11 mouse cellular contexts compared by ENCODE assay signal in the genomic region with DNA sequence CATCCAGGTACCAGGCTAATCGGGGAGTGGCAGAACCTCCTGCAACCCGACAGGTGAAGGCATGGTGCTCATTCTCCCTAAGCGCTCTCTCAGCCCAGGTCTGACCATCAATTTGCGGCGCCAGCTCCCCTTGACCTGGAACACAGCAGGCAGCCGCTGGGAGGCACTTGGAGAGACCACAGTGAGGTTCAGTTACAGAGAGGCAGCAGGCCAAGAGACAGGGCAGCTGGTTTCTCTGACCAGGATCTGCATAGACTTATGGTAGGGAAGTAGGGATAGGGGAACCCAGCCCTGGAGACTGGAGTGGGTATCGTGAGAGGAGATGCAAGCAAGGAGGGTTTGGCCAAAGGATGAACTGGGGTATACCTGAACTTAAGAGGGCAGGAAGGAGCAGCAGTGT. TPM values are rescaled to one million over a fixed set of nuclear protein-coding genes. Genes with fewer than 3 reads are reported as not detected.
DNase-seq lines count a peak whose midpoint lies in the region; ATAC-seq and TF ChIP-seq lines count a peak whose summit lies in the region.
"Had no signal": no experiment of that assay in that cellular context is flagged by ENCODE, and none has a peak within 500 bp of the region (broad histone marks: within the 10 kb centered on the region; RNA-seq: fewer than 3 reads in every experiment).

No protein-coding gene starts in this region.

- no peak for ATAC-seq in embryonic facial prominence, embryonic 12.5 days (ENCODE audit: insufficient number of reproducible peaks, insufficient read depth, low FRiP score, low TSS enrichment)
- no peak for ATAC-seq in hindbrain, postnatal 0 days
- ATAC-seq in midbrain, embryonic 16.5 days = no peak
- ATAC-seq in megakaryocyte progenitor cell, adult 5-6 weeks (replicated peaks; ENCODE audit: poor library complexity) = no peak

- H3K4me3 ChIP-seq in kidney, adult 2 months (ENCODE audit: insufficient read depth, low read depth, low read length) = peak overlapping the region; percentile 66
- H3K4me3 ChIP-seq in embryonic facial prominence, embryonic 12.5 days = peak overlapping the region; percentile 0; the same call in 1 of the 2 replicates
- H3K4me3 ChIP-seq in hindbrain, postnatal 0 days (ENCODE audit: low read length) = peak overlapping the region; percentile 59
- H3K4me3 ChIP-seq in midbrain, embryonic 16.5 days (ENCODE audit: low read depth, low read length) = peak overlapping the region; percentile 69

- H3K27me3 ChIP-seq in kidney, adult 2 months (replicated peaks; ENCODE audit: control insufficient read depth, insufficient read depth, low read length) = no peaks in the 10 kb centered on the region
- peaks cover 12% of the 10 kb centered on the region for H3K27me3 ChIP-seq in embryonic facial prominence, embryonic 12.5 days
- H3K27me3 ChIP-seq in hindbrain, postnatal 0 days (ENCODE audit: insufficient read depth, low read length) = no peaks in the 10 kb centered on the region
- H3K27me3 ChIP-seq in midbrain, embryonic 16.5 days (ENCODE audit: control insufficient read depth, insufficient read depth, low read depth, low read length) = peaks cover 2% of the 10 kb centered on the region; the same call in 1 of the 2 replicates

- TF ChIP-seq POLR2A in kidney, adult 2 months (IDR thresholded peaks at IDR 0.05; ENCODE audit: low read depth, low read length) = no peak

- H3K9me3 ChIP-seq in embryonic facial prominence, embryonic 12.5 days = no peaks in the 10 kb centered on the region
- H3K9me3 ChIP-seq in hindbrain, postnatal 0 days (ENCODE audit: low read length) = no peaks in the 10 kb centered on the region
- no peaks in the 10 kb centered on the region for H3K9me3 ChIP-seq in midbrain, embryonic 16.5 days (replicated peaks; ENCODE audit: control insufficient read depth, low read length, poor library complexity, severe bottlenecking)

- peaks cover 5% of the 10 kb centered on the region; the same call in 1 of the 2 replicates for H3K4me1 ChIP-seq in kidney, adult 2 months (ENCODE audit: control insufficient read depth, insufficient read depth, low read length)
- peaks cover 13% of the 10 kb centered on the region for H3K4me1 ChIP-seq in embryonic facial prominence, embryonic 12.5 days
- 0 out of 2 replicates have a peak, but pooled peaks cover 6% of the 10 kb centered on the region for H3K4me1 ChIP-seq in hindbrain, postnatal 0 days (ENCODE audit: insufficient read depth, low read length)
- H3K4me1 ChIP-seq in midbrain, embryonic 16.5 days (ENCODE audit: control insufficient read depth, insufficient read depth, low read length) = peaks cover 14% of the 10 kb centered on the region

- peak overlapping the region; percentile 95; the same call in 1 of the 2 replicates for H3K4me2 ChIP-seq in embryonic facial prominence, embryonic 12.5 days (replicated peaks)
- peak overlapping the region; percentile 93 for H3K4me2 ChIP-seq in hindbrain, postnatal 0 days (ENCODE audit: low read depth, low read length)
- H3K4me2 ChIP-seq in midbrain, embryonic 16.5 days (ENCODE audit: low read length) = peak overlapping the region; percentile 95

- no peak for DNase-seq in kidney, adult 2 months
- no peak for DNase-seq in kidney, postnatal 25 days
- DNase-seq in hindbrain, postnatal 0 days (ENCODE audit: low spot score) = no peak
- DNase-seq in thymus, postnatal 10 days (ENCODE audit: low spot score in 2 of 2) = no peak
- DNase-seq in right cerebral cortex, postnatal 36 days (ENCODE audit: low spot score in 2 of 2) = no peak

- WGBS in kidney, adult 2 months = 25% methylated on average over 7 of the region's 7 CpGs
- WGBS in embryonic facial prominence, embryonic 12.5 days = 48% methylated on average over 7 of the region's 7 CpGs
- WGBS in hindbrain, postnatal 0 days = 45% methylated on average over 7 of the region's 7 CpGs
- WGBS in midbrain, embryonic 16.5 days = 50% methylated on average over 7 of the region's 7 CpGs

- peaks cover 6% of the 10 kb centered on the region; the same call in 1 of the 2 replicates for H3K36me3 ChIP-seq in kidney, adult 2 months (ENCODE audit: control insufficient read depth, insufficient read depth, low read length)
- no peaks in the 10 kb centered on the region for H3K36me3 ChIP-seq in embryonic facial prominence, embryonic 12.5 days
- no peaks in the 10 kb centered on the region for H3K36me3 ChIP-seq in hindbrain, postnatal 0 days (ENCODE audit: insufficient read depth, low read length)
- no peaks in the 10 kb centered on the region for H3K36me3 ChIP-seq in midbrain, embryonic 16.5 days (ENCODE audit: control insufficient read depth, insufficient read depth, low read length)

- peak overlapping the region; percentile 67 for H3K27ac ChIP-seq in kidney, adult 2 months (ENCODE audit: insufficient read depth, low read depth, low read length)
- no peak overlapping the region for H3K27ac ChIP-seq in embryonic facial prominence, embryonic 12.5 days
- peak overlapping the region; percentile 79; the same call in 1 of the 2 replicates for H3K27ac ChIP-seq in hindbrain, postnatal 0 days
- no peak overlapping the region for H3K27ac ChIP-seq in midbrain, embryonic 16.5 days (ENCODE audit: low read length)
- H3K27ac ChIP-seq: macrophage had no signal

- no peak overlapping the region for H3K9ac ChIP-seq in embryonic facial prominence, embryonic 12.5 days
- peak overlapping the region; percentile 77; the same call in 1 of the 2 replicates for H3K9ac ChIP-seq in hindbrain, postnatal 0 days (replicated peaks; ENCODE audit: low read length)
- peak overlapping the region; percentile 81 for H3K9ac ChIP-seq in midbrain, embryonic 16.5 days (ENCODE audit: low read depth, low read length)

- TF ChIP-seq CTCF in kidney, adult 2 months (conservative IDR thresholded peaks at IDR 0.05; ENCODE audit: insufficient read depth, insufficient read length, low read depth, low read length) = no peak
- no peak for TF ChIP-seq CTCF in hindbrain, postnatal 0 days (IDR thresholded peaks at IDR 0.05; ENCODE audit: low read depth)

RNA-seq across cellular contexts. Expression of gene Tmem25, which starts 0.8 kb away (rescaled TPM):
- polyA plus RNA-seq in kidney, adult 2 months (2012; rRNA removed) = 71.8 and 100 TPM in 2 replicates
- polyA plus RNA-seq in embryonic facial prominence, embryonic 12.5 days (2016; fragmentation: Nextera tagmentation; extraction: Ambion mirVana) = 3.8 and 4.1 TPM in 2 replicates
- total RNA-seq in hindbrain, postnatal 0 days (2014; rRNA removed) = 26.3 and 41.3 TPM in 2 replicates
- 28.9 and 31.9 TPM in 2 replicates for polyA plus RNA-seq in hindbrain, postnatal 0 days (2015; fragmentation: Nextera tagmentation; extraction: Ambion mirVana)
- 16.0 and 19.8 TPM in 2 replicates for polyA plus RNA-seq in midbrain, embryonic 16.5 days (2015; fragmentation: Nextera tagmentation; extraction: Ambion mirVana)
- total RNA-seq in megakaryocyte progenitor cell, adult 5-6 weeks (2015) = 0.10 and 0.32 TPM in 2 replicates
- not detected in 2 replicates for total RNA-seq in megakaryocyte progenitor cell, adult 5-6 weeks (2017)

RNA-seq across cellular contexts. Expression of gene Ttc36, which starts 4.6 kb away (rescaled TPM):
- polyA plus RNA-seq in kidney, adult 2 months (2012; rRNA removed) = 1,516 and 1,584 TPM in 2 replicates
- 0.40 TPM in 1 of 2 replicates, not detected in the other for polyA plus RNA-seq in embryonic facial prominence, embryonic 12.5 days (2016; fragmentation: Nextera tagmentation; extraction: Ambion mirVana)
- total RNA-seq in hindbrain, postnatal 0 days (2014; rRNA removed) = not detected in 2 replicates
- 1.7 TPM in 1 of 2 replicates, not detected in the other for polyA plus RNA-seq in hindbrain, postnatal 0 days (2015; fragmentation: Nextera tagmentation; extraction: Ambion mirVana)
- polyA plus RNA-seq in midbrain, embryonic 16.5 days (2015; fragmentation: Nextera tagmentation; extraction: Ambion mirVana) = 0.25 TPM in 1 of 2 replicates, not detected in the other
- total RNA-seq in megakaryocyte progenitor cell, adult 5-6 weeks (2015) = 0.15 and 0.76 TPM in 2 replicates
- not detected in 2 replicates for total RNA-seq in megakaryocyte progenitor cell, adult 5-6 weeks (2017)
- total RNA-seq: common myeloid progenitor, adult 5-6 weeks; MEL had no signal
- polyA plus RNA-seq: macrophage had no signal

RNA-seq across cellular contexts. Expression of gene Ift46, which starts 30.6 kb away (rescaled TPM):
- polyA plus RNA-seq in kidney, adult 2 months (2012; rRNA removed) = 51.0 and 58.8 TPM in 2 replicates
- 151 and 153 TPM in 2 replicates for polyA plus RNA-seq in embryonic facial prominence, embryonic 12.5 days (2016; fragmentation: Nextera tagmentation; extraction: Ambion mirVana)
- 56.0 and 61.6 TPM in 2 replicates for total RNA-seq in hindbrain, postnatal 0 days (2014; rRNA removed)
- 142 and 144 TPM in 2 replicates for polyA plus RNA-seq in hindbrain, postnatal 0 days (2015; fragmentation: Nextera tagmentation; extraction: Ambion mirVana)
- 188 and 193 TPM in 2 replicates for polyA plus RNA-seq in midbrain, embryonic 16.5 days (2015; fragmentation: Nextera tagmentation; extraction: Ambion mirVana)
- 33.3 and 34.0 TPM in 2 replicates for total RNA-seq in megakaryocyte progenitor cell, adult 5-6 weeks (2015)
- total RNA-seq in megakaryocyte progenitor cell, adult 5-6 weeks (2017) = 25.9 and 38.9 TPM in 2 replicates

RNA-seq across cellular contexts. Expression of gene Arcn1, which starts 30.7 kb away (rescaled TPM):
- polyA plus RNA-seq in kidney, adult 2 months (2012; rRNA removed) = 42.3 and 50.9 TPM in 2 replicates
- 193 and 197 TPM in 2 replicates for polyA plus RNA-seq in embryonic facial prominence, embryonic 12.5 days (2016; fragmentation: Nextera tagmentation; extraction: Ambion mirVana)
- 77.1 and 88.4 TPM in 2 replicates for total RNA-seq in hindbrain, postnatal 0 days (2014; rRNA removed)
- polyA plus RNA-seq in hindbrain, postnatal 0 days (2015; fragmentation: Nextera tagmentation; extraction: Ambion mirVana) = 102 and 109 TPM in 2 replicates
- 140 and 146 TPM in 2 replicates for polyA plus RNA-seq in midbrain, embryonic 16.5 days (2015; fragmentation: Nextera tagmentation; extraction: Ambion mirVana)
- total RNA-seq in megakaryocyte progenitor cell, adult 5-6 weeks (2015) = 169 and 181 TPM in 2 replicates
- total RNA-seq in megakaryocyte progenitor cell, adult 5-6 weeks (2017) = 163 and 188 TPM in 2 replicates

Comparison
In these comparisons a context has a peak if more than half of its experiments do, and no peak if none do; other contexts are left out.
1. H3K27ac ChIP-seq: peak in kidney, adult 2 months (single experiment) and hindbrain, postnatal 0 days (single experiment); none in embryonic facial prominence, embryonic 12.5 days (single experiment) and midbrain, embryonic 16.5 days (single experiment).
2. H3K4me3 ChIP-seq: peak in every context shown above with its lines; median percentile 69 in midbrain, embryonic 16.5 days; 66 in kidney, adult 2 months; 59 in hindbrain, postnatal 0 days; 0 in embryonic facial prominence, embryonic 12.5 days.
3. RNA of gene Ttc36, which starts 4.6 kb away (polyA plus RNA-seq): 1,516 to 1,584 TPM in kidney, adult 2 months; 1.7 TPM in hindbrain, postnatal 0 days, 0.40 TPM in embryonic facial prominence, embryonic 12.5 days and 0.25 TPM in midbrain, embryonic 16.5 days; every median in the first group is over 100 times any median in the second.
4. Peak in every context shown above with its lines, with median percentiles within 50 percentile points of each other: H3K4me2 ChIP-seq.